Mouse (Mus musculus): ENCODE results near the gene Kptn.

GRCm38 (mm10) chr7:16087587-16087986 lies 32.1 kb upstream of the Kptn start:
- TF ChIP-seq POLR2A (IDR thresholded peaks at IDR 0.05; ENCODE audit: borderline replicate concordance, extremely low read depth, insufficient read depth, insufficient read length, poor library complexity, severe bottlenecking) (no peak), CTCF (IDR thresholded peaks at IDR 0.05; ENCODE audit: borderline replicate concordance, extremely low read depth, insufficient read depth, insufficient read length) (no peak)

Measured in brain, embryonic 14.5 days (tissue).